In the genomic region with DNA sequence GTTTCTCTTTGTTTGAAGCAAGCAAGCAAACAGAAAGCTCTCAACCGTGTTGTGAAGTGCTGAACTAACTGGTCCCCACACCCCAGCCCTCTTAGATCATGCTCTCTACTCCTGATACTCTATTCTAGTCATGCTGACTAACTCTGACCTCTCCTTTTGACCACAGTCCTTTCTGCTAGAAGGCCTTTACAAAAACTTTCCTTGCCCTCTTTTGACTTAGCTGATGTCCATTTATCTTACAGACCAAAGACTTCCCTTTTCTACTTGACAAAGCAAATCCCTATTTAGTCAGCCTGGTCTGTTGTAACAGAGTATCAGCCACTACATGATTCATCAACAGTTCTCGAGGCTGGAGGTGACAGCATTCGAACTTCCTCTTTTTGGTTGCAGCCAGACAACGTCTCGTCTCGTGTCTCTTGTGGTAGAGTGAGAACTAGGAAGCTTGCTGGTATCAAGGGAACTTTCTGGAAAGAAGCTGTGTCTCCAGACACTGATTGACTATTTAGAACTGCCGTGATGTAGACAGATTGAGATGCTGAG, we compare ENCODE assay signal across 11 mouse cellular contexts. TPM values are rescaled to one million over a fixed set of nuclear protein-coding genes. Genes with fewer than 3 reads are reported as not detected.
DNase-seq lines count a peak whose midpoint lies in the region; ATAC-seq lines count a peak whose summit lies in the region.
"Had no signal": no experiment of that assay in that cellular context is flagged by ENCODE, and none has a peak within 500 bp of the region (broad histone marks: within the 10 kb centered on the region; RNA-seq: fewer than 3 reads in every experiment).

No protein-coding gene starts in this region.

- no peak overlapping the region for H3K4me2 ChIP-seq in liver, embryonic 15.5 days
- H3K4me2 ChIP-seq in midbrain, embryonic 13.5 days (replicated peaks): no peak overlapping the region

- H3K9ac ChIP-seq in liver, embryonic 15.5 days: no peak overlapping the region
- H3K9ac ChIP-seq in midbrain, embryonic 13.5 days (replicated peaks): no peak overlapping the region

- peak; percentile 4 for DNase-seq in CD4-positive, CD25-positive, alpha-beta regulatory T cell, adult 2 months (ENCODE audit: low read depth, low spot score)
- DNase-seq in left cerebral cortex, adult 11 months (ENCODE audit: low spot score): peak; percentile 19
- DNase-seq in left cerebral cortex, postnatal 36 days (ENCODE audit: low spot score in 2 of 2): no peak
- no peak for DNase-seq in kidney, postnatal 25 days
- DNase-seq: right cerebral cortex, postnatal 14 days had no signal

- no peak for ATAC-seq in CD4-positive, CD25-positive, alpha-beta regulatory T cell, adult 4 months
- ATAC-seq in liver, embryonic 15.5 days (ENCODE audit: insufficient read depth): peak; percentile 56; the same call in 1 of the 2 replicates
- ATAC-seq in neutrophil, adult 5-6 weeks (ENCODE audit: extremely low read depth, insufficient number of reproducible peaks, low FRiP score, poor library complexity, severe bottlenecking): peak; percentile 96
- no peak for ATAC-seq in midbrain, embryonic 13.5 days
- ATAC-seq: midbrain, embryonic 16.5 days had no signal

- intact Hi-C loops in left cerebral cortex, postnatal 36 days (cut with DNase I): no loop called here

- H3K27me3 ChIP-seq in liver, embryonic 15.5 days: peaks cover 86% of the 10 kb centered on the region
- H3K27me3 ChIP-seq in midbrain, embryonic 13.5 days: no peaks in the 10 kb centered on the region; the same call in 1 of the 2 replicates

- H3K4me1 ChIP-seq in liver, embryonic 15.5 days (replicated peaks): no peaks in the 10 kb centered on the region
- H3K4me1 ChIP-seq in midbrain, embryonic 13.5 days (replicated peaks): no peaks in the 10 kb centered on the region

- H3K4me3 ChIP-seq in liver, embryonic 15.5 days (replicated peaks): no peak overlapping the region
- no peak overlapping the region for H3K4me3 ChIP-seq in midbrain, embryonic 13.5 days (replicated peaks)
- H3K4me3 ChIP-seq: hindbrain, embryonic 10.5 days had no signal

- no peaks in the 10 kb centered on the region for H3K36me3 ChIP-seq in liver, embryonic 15.5 days (replicated peaks)
- no peaks in the 10 kb centered on the region for H3K36me3 ChIP-seq in midbrain, embryonic 13.5 days
- H3K36me3 ChIP-seq: hindbrain, embryonic 10.5 days had no signal

- 3% methylated on average over 7 of the region's 7 CpGs for WGBS in liver, embryonic 15.5 days (ENCODE audit: insufficient replicate concordance)
- WGBS in midbrain, embryonic 13.5 days: 30% methylated on average over 7 of the region's 7 CpGs

- no peaks in the 10 kb centered on the region for H3K9me3 ChIP-seq in liver, embryonic 15.5 days (replicated peaks)
- H3K9me3 ChIP-seq in midbrain, embryonic 13.5 days: no peaks in the 10 kb centered on the region
- H3K9me3 ChIP-seq: hindbrain, embryonic 10.5 days had no signal

- 0 out of 2 replicates have a peak overlapping the region, but pooled peaks have one; percentile 7 for H3K27ac ChIP-seq in liver, embryonic 15.5 days (replicated peaks)
- no peak overlapping the region for H3K27ac ChIP-seq in midbrain, embryonic 13.5 days
- H3K27ac ChIP-seq: hindbrain, embryonic 10.5 days had no signal

RNA-seq across cellular contexts. Expression of gene Gm9817, which starts 30.4 kb away (rescaled TPM):
- under 1 TPM in 1 of 2 experiments, not detected in 1; 0.26 TPM for polyA plus RNA-seq in CD4-positive, CD25-positive, alpha-beta regulatory T cell, adult 4 months (2017; shearing (Covaris generic))
- not detected for total RNA-seq in left cerebral cortex, postnatal 36 days (2021)
- polyA plus RNA-seq in liver, embryonic 15.5 days (2015; fragmentation: Nextera tagmentation; extraction: Ambion mirVana): not detected in 2 replicates
- total RNA-seq in neutrophil, adult 5-6 weeks (2017): not detected in 2 replicates
- polyA plus RNA-seq in midbrain, embryonic 13.5 days (2015; fragmentation: Nextera tagmentation; extraction: Ambion mirVana): not detected in 2 replicates
- polyA plus RNA-seq: hindbrain, embryonic 10.5 days; midbrain, embryonic 16.5 days had no signal

Comparison
In these comparisons a context has a peak if more than half of its experiments do, and no peak if none do; other contexts are left out.
1. DNase-seq: peak in CD4-positive, CD25-positive, alpha-beta regulatory T cell, adult 2 months (single experiment) and left cerebral cortex, adult 11 months (single experiment); none in left cerebral cortex, postnatal 36 days (0 of 2) and kidney, postnatal 25 days (0 of 2).
2. ATAC-seq: peak in liver, embryonic 15.5 days (single experiment) and neutrophil, adult 5-6 weeks (single experiment); none in CD4-positive, CD25-positive, alpha-beta regulatory T cell, adult 4 months (single experiment) and midbrain, embryonic 13.5 days (single experiment).